Mouse (Mus musculus) CD8-positive naive resting alpha-beta T cell, adult 57 days (primary cell): Measurements from ENCODE around the gene Krt12. TPM values are rescaled to one million over a fixed set of nuclear protein-coding genes. Genes with fewer than 3 reads are reported as not detected.

ENCODE experiments used
- total RNA-seq: library from RNA; stranded (reverse); gene quantifications from one replicate; pipeline ENCODE4 v1.2.4, GENCODE M21; 2023

The Krt12 gene
- not detected for total RNA-seq

DNA sequence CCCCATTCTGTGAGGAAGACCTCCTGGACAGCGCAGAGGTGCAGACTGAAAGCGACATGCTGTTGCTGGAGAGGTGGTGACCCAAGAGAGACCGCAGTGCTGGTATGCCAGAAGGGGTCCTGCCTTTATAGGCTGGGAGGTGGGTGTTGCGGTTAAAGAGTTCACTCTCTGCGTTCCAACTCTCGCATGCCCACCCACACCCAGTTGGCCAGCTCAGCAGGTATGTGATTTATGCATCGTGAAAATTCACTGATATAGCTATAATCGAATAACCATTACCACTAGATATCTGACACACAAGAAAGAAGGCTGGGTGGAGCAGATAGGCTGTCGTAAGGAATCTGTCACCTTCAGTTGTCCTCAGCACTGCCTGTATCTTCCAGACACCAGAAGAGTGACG, at the start of gene Krt12:
Krt12 (minus strand) TSS at position 101 of the 400 bp plus-strand sequence.

DNA sequence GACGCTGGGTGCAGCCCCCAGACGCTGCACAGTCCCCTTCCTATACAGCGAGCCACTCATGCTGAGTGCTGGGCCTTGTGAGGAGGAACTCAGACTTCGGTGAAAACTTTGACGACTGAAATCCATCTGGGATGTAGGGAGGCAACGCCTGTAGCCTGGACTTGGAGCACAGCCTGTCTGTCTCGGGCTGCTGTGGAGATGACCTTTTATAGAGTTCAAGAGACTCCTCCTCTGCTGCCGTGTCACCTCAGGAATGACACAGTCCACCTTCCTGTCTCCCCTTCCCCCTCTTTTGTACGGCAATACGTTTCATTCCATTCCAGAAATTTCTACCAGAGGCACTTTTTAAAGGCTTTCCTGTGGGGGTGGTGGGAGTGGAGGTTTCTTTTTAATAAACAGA, 15.9 kb upstream of the Krt12 start, which contains the start of gene Krt20:
Krt20 (minus strand) TSS at position 179 of the 400 bp plus-strand sequence.

DNA sequence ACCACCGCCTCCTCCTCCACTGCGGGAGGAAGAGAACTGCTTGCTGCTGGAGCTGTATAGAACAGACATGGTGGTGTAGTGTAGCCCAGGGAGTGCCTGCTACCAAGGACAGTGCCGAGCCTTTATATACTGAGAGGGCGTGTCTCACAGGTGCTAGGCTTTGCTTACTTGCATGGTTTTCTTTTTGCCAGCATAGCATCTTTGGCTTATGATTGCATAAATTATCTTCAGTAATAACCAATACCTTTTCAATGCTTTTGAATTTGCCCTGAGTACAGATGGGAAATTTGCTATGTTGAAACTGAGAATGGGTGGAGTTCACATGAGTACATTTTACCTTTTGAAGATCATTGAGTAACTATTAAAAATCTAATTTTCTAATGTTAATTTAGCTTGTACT, 32.8 kb downstream of the Krt12 start, which contains the start of gene Krt10:
Krt10 (minus strand) TSS at position 101 of the 400 bp plus-strand sequence.

DNA sequence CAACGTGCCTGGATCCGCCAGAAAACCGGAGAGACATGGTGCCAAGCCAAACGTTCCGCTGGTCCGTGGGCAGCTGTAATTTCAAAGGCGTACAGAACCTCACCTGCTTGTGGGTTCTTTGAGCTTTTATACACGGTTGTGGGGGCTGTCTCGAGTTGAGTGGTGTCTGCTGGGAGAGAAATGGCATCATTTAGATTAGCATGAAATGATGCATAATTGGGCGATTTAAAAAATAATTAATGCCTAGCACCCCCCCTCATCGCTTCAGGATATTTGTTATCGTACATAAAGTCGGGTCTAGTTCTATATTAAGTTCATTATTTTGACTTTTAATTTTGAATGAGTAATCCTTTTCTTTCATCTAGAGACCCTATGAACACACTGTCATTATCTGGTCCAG, 47.3 kb downstream of the Krt12 start, which contains the start of gene Krt28:
Krt28 (minus strand) TSS at position 101 of the 400 bp plus-strand sequence.

Other genes starting within 250 kb of the Krt12 start
- gene Smarce1, start 191.2 kb downstream of the Krt12 start, total RNA-seq, result 128 TPM
- gene Krt222, start 178.2 kb downstream of the Krt12 start, total RNA-seq, result not detected
- not detected for gene Krt24, start 137.0 kb downstream of the Krt12 start, total RNA-seq
- gene Krt25, start 99.3 kb downstream of the Krt12 start, total RNA-seq, result not detected
- gene Krt26, start 84.3 kb downstream of the Krt12 start, total RNA-seq, result not detected
- not detected for gene Krt27, start 71.2 kb downstream of the Krt12 start, total RNA-seq
- not detected for gene Krt28, start 47.4 kb downstream of the Krt12 start, total RNA-seq
- gene Krt10, start 32.9 kb downstream of the Krt12 start, total RNA-seq, result 1.4 TPM
- not detected for gene Krt20, start 15.9 kb upstream of the Krt12 start, total RNA-seq
- not detected for gene Krt23, start 70.9 kb upstream of the Krt12 start, total RNA-seq
- not detected for gene Krt39, start 99.1 kb upstream of the Krt12 start, total RNA-seq
- gene Krt40, start 120.9 kb upstream of the Krt12 start, total RNA-seq, result not detected
- gene Krtap3-3, start 128.6 kb upstream of the Krt12 start, total RNA-seq, result not detected
- not detected for gene Krtap3-2, start 134.6 kb upstream of the Krt12 start, total RNA-seq
- not detected for gene Gm11939, start 137.2 kb upstream of the Krt12 start, total RNA-seq
- gene Krtap3-1, start 144.4 kb upstream of the Krt12 start, total RNA-seq, result not detected
- gene Krtap1-5, start 158.8 kb upstream of the Krt12 start, total RNA-seq, result not detected
- gene Krtap1-4, start 161.4 kb upstream of the Krt12 start, total RNA-seq, result not detected
- not detected for gene Krtap1-3, start 169.1 kb upstream of the Krt12 start, total RNA-seq
- gene Krtap9-3, start 175.8 kb upstream of the Krt12 start, total RNA-seq, result not detected
- gene Gm11938, start 181.0 kb upstream of the Krt12 start, total RNA-seq, result not detected
- not detected for gene Gm11937, start 187.9 kb upstream of the Krt12 start, total RNA-seq
- gene Krtap2-4, start 192.6 kb upstream of the Krt12 start, total RNA-seq, result not detected
- gene Gm11562, start 198.2 kb upstream of the Krt12 start, total RNA-seq, result not detected
- not detected for gene Krtap4-1, start 206.0 kb upstream of the Krt12 start, total RNA-seq
- not detected for gene Krtap4-2, start 212.8 kb upstream of the Krt12 start, total RNA-seq
- gene Krtap4-7, start 221.8 kb upstream of the Krt12 start, total RNA-seq, result not detected
- not detected for gene Gm11555, start 228.0 kb upstream of the Krt12 start, total RNA-seq
- gene Gm11563, start 236.7 kb upstream of the Krt12 start, total RNA-seq, result not detected
- not detected for gene Krtap4-6, start 243.7 kb upstream of the Krt12 start, total RNA-seq